Mouse (Mus musculus) heart, adult 10 weeks (tissue): ENCODE measurements around the gene Arhgap24. TPM values are rescaled to one million over a fixed set of nuclear protein-coding genes. Genes with fewer than 3 reads are reported as not detected.

Source experiments
- polyA plus RNA-seq: library from polyadenylated mRNA; stranded (reverse); fragments of 350-450 nt; fragmentation: Illumina TruSeq; extraction: RNeasy Lipid Tissue Mini Kit (QIAGEN cat#74804); gene quantifications from one replicate; pipeline ENCODE4 v1.2.3, GENCODE M21; 2014; ENCODE audit warnings: low read depth, low replicate concordance

Arhgap24 gene
- 16.1 TPM for polyA plus RNA-seq

GRCm38 (mm10) chr5:102481215-102482211 is at the start of gene Arhgap24:
Arhgap24 (plus strand) TSS chr5:102481391.

